Mouse (Mus musculus) kidney, postnatal 25 days (tissue): ENCODE results near the gene Atad5.
"Not testable (repeated sequence)": the region's sequence is repeated elsewhere in the genome, so short reads cannot be mapped to it uniquely, and the experiment has no call there.

Experiments
- DNase-seq, 2 experiments: peaks; one replicate each; pipeline ENCODE4 v3.0.0; 2021; ENCODE audit warnings: mixed read lengths in 2 of 2

Gene Atad5

DNA sequence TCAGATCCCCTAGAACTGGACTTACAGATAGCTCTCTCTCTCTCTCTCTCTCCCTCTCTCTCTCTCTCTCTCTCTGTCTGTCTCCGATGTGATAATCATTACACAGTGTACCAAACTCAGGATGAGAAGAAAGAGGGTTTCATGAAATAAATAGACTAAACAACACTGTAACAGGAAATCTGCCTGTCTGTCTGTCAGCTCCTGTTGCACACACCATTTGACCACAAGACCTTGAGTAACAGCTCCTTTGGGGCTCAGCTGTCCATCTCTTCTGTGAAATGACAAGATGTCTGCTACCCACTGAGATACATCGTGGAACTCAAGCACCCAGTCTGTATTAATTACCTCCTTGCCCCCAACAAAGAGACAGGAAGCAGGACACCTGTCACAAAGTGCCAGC lies 62.3 kb downstream of the Atad5 start:
- no peak for DNase-seq

DNA sequence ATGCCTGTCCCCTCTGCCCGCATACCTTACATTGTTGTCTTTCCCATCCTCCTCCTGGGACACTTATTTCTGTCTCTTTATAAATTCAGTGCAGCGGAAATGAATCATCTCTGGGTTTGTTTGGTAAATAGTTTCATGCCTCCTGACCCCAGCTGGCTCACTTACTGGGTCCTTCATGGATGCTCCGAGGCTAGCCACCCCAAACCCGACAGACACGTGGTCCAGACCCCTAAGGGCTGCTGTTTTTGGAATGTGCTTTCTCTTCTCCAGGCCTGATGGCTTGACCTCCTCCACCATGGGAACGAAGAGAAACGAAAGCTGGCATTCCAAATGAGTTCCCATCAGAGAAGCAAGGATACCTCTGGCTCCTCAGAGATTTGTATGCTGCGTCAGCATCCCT lies 63.2 kb downstream of the Atad5 start:
- DNase-seq: peak; percentile 48 to 68

DNA sequence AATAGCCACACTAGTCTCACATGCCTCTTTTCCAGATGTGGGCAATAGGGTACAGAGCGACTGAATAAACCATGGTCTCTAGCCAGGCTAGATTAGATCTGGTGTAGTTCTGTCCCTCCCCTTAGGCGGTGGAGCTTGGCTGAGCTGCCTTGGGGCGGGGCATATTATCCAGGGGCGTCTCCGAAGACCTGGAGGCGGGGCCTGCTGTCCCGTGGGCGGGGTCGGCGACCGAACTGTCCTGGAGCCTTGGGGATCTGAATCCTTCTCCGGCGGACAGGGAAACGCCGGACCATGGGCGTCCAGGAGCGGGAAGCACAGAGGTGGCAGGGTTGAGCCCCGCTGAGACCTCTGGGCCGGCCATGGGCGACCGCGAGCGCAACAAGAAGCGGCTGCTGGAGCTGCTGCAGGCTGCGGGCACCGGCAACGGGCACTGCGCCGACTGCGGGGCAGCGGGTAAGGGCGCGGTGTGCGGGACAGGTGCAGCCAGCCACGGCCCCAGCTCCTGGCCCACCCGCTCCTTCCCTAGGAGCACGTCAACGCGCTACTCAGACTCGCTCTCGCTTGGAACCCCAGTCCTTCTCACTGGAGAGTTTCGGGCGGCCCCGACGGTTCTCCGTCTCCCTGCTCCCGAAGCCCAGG lies 64.8 kb downstream of the Atad5 start, which contains the start of gene Adap2:
Adap2 (plus strand) TSS at position 249 of the 639 bp plus-strand sequence.
- peak; percentile 96 to 98 for DNase-seq

DNA sequence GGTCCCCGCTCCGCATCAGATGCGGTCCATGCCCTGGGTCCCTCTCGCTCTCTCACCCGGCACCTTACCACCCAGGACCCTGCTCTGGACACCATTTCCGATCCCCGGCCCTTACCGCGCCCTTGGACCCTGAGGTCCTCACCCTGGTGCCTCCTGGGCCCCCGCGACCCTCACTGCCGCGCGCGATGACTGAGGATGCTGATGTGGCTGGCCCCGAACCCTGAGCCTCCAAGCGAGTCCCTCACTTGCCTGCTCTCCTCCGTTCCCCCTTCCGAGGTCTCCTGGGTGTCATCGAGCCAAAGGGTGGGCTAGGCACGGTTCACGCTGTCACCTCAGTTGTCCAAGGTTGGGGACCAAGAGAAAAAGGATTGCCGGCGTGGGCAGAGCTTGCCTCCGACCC lies 65.3 kb downstream of the Atad5 start:
- no peak for DNase-seq

DNA sequence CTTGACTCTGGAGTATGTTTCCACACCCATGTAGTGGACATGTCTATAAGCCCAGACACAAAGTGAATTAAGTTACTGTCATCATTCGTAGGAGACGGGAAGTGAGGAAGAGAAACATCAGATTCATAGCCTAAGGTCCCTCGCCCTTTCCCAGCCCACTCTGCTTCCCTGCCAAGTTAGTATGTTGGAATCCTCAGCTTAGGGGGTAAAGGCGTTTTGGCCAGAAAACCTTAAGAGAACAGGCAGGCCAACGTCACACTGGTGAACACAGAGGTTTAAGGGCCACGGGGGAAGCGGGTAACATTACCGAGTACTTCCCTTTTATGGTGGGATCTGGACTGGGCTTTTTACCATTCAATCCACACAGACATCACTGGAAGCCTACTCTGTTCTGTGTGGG lies 66.3 kb downstream of the Atad5 start:
- DNase-seq: no peak

DNA sequence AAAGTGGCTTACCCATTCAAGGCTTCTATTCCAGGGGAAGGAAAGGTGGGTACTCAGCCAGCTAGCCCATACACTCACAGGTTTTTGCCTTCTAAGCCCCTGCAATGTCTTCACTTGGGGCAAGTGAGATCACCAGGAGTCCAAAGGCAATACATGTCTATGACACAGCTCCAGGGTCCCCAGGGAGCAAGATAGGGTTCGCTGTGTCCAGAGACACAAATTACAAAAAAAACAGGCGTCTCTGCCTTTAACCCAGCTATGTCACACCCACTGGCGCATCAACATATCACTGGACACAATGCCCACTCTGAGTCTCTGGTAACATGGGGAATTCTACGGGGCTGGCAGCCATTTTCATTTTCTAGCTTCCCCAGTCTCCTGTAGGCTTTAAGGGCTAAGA lies 66.8 kb downstream of the Atad5 start:
- DNase-seq: no peak

DNA sequence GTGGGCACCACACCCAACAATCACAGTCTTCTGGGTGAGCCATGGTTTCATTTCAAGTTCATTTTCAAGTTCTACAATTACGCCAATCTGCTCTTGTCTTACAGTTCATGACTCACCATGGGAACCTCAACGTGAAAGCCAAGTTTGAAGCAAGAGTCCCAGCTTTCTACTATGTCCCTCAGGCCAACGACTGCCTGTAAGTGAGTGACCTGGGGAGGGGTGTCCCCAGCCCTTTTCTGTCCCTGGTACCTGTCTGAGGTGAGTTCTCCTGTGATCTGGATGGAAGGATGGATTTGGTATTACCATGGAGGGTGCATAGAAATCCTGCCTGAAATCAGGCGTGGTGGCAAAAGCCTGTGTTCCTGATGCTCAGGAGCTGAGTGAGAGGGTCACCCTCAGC lies 67.6 kb downstream of the Atad5 start:
- no peak for DNase-seq

DNA sequence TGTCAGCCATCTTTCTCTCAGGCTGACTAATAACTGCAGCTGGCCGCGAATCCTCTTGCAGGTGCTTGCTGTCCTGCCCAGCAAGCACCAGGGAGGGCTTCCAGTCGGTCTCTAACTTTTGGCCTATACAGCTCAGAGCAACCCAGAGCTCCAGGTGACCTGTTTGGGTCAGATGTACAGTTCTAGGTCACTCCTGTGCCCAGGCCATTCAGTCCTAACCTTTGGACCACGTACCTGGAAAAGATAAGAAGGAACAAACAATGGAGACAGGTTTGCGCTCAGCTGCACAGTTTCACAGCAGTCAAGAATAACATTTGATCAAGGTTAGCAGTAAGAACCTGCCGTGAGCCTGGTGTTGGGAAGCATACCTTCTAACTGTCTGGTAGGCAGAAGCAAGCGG lies 69.8 kb downstream of the Atad5 start:
- no peak for DNase-seq

DNA sequence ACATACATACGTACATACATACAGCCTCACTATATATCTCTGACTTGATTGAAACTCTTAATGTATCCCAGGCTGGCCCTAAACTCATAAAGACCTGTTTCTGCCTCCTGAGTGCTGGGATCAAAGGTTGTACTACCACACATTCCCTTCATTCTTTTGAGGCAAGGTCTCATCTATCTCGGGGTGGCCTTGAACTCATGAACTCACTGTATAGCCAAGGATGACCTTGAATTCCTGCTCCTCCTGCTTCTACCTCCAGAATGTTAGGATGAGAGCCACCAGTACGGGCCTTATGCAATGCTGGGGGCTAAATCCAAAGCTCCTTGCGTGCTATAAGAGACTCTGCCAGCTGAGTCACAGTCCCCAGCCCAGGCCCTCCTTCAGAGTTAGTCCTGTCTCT lies 71.8 kb downstream of the Atad5 start:
- no peak for DNase-seq

DNA sequence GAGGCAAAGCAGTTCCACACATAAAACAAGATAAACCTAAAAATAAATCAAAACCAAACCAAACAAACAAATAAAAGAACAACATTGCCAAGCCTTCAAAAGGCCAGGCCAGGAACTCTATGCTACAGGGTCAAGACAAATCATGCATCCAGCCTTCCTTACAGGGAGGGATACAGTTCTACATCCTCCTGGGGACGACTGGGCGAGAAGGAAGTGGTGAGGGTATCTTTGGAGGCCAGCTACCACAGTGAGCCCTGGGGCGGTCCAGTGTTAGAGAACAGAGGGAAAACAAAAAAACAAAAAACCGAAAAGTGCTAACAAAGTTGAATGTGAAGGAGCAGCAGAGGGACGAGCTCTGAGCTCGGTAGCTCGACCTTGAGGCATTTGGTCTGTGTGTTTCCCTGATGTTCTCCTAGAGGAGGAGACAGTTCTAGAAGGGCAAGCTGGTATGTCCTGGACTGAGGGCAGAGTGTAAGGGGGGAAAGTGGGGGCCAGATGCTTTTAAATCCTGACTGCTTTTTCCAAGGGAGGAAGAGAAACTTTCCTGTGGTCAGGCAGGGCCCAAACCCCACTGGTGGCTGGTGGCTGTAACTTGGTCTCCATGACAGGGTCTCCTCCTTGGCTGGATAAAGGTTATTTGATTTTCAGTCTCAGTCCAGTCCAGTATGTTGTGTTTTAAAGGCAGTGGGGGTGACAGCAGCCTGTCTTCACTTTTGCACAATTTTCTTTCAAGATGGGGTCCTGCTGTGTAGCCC lies 74.3 kb downstream of the Atad5 start:
- DNase-seq: no peak

DNA sequence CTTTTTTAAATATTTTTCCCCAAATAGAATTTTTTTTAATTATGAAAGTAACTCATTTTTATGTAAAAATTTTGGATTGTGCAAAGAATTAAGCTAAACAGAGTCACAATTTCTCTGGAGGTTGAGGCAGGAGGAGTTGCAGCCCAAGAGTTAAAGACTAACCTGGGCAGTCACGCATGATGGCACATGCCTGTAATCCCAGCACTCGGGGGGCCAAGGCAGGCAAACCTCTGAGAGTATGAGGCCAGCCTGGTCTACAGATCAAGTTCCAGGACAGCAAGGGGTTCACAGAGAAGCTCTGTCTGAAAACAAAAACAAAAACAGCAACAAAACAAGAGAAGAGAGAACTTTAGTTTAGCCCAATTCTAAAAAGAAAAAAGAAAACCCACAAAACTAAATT lies 75.0 kb downstream of the Atad5 start:
- peak; percentile 73 to 86 for DNase-seq

DNA sequence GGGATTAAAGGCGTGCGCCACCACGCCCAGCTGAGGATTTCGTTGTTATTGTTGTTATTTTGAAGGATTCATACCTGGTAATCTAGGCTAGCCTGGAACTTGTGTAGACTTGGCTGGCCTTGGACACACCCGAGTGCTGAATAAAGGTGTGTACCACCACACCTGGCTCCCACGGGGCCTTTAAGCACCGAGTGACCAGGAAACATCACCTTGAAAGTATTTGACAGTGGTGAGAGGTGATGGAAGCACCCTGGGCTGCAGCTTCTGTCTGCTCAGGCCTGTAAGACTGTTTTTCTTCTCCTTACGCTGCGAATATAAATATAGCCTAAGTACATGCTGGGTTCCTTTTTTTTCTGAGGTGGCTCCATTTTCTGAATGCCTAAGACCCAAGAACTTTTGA lies 78.9 kb downstream of the Atad5 start:
- DNase-seq: no peak

DNA sequence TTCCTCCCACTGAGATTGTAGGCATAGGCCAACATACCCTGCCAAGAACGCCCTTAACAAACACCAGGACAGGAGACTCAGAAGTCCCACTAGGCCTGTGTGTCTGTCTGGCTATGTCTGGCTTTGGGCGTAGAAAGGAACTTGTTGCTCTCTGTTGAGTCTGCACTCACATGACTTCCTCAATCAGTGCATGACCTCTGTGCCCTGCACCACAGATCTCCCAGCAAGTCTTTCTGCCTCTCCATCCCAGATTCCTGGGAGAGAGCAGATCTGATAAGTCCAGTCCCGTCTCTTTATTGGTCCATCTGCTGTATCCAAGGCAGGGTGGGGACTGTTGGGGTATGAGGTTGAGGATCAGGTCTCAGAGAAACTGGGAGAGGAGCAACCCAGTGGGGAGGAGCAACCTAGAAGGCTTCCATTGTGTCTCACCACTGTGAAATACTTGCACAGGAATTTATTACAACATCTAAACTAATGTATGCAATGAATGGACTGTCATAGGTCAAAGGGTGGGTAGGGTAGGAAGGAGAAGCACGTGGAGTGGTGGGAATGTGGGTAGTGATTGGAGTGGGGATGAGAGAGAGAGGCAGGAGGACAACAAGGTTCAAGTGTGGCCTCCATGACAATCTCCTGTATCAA lies 79.5 kb downstream of the Atad5 start:
- peak in 1 of 2 experiments; percentile 57 for DNase-seq

DNA sequence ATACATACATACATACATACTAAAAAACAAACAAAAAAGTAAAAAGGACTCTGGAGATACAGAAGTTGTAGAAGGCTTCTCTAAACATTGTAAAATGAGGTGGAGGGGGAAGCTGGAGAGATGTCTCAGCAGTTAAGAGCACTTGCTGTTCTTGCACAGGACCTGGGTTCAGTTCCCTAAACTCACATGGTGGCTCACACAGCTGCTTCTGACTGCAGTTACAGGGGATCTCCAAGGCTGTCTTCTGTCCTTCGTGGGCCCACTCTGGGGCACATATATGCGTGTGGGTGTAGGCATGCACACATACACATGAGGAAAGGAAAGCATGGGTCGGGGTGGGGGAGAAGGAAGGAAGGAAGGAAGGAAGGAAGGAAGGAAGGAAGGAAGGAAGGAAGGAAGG lies 80.4 kb downstream of the Atad5 start:
- no peak for DNase-seq

DNA sequence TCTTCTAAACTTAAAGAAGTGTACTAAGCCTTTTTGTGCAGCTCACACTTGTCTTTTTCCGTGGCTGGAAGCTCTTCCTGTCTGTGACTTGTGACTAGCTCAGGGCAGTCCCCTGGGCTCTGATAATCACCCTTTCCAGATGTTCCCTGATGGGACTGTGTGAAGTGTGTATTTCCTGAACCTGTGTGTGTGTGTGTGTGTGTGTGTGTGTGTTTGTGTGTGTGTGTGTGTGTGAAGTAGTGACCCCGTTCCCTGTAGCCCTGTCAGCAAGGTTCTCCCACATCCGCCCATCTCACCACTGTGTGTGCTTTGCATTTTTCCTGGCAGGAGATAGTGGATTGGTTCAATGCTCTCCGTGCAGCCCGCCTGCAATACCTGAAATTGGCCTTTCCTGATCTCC lies 81.2 kb downstream of the Atad5 start:
- DNase-seq: no peak

DNA sequence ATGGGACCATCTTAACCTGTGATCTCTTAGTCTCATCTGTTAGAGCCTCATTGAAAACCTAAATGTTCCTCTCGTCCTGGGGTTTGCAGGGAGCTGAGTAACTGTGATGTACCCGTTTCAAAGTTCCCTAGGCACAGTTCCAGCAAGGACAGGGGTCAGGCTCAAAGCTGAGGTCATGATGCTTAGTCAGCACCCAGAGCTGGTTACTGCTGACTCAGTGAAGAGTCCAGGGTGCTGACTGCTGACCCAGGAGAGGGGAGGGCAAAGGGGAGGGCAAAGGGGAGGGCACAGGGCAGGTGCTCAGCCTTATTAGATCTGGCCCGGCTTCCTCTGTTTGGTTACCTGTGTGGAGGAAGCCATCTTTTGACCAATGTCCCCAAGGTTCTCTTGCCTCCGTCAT lies 82.7 kb downstream of the Atad5 start:
- DNase-seq: peak; percentile 88 to 93

DNA sequence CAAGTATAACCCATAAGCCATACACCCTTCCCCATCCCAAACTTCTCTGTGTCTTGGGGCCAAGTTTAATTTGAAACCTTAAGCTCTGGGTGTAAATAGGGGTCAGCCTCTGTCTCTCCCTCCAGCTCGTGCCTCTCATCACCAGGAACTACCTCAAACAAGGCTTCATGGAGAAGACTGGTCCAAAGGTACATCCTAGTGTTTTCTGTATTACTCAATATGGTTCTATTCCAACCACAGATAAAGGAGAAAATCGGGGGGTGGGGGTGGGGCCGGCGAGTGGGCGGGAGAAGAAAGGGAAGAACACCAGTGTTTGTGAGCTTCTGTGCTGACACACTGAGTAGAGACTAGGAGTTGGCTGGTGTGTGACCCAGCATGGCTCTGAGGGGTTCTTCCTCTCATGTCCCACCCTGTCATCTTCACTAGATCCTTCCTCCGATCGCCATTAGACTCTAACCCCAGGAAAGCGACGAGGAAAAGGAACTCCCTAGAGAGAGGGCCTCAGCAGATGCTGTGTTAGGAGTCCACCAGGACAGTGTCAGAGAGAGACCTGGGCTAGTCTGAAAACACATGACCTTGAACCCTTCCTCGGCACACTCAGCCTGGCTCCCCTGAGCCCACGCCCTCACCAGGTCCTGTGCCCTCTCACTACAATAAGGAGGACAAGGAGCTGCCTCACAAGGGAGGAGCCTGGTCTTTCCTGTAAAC lies 84.9 kb downstream of the Atad5 start:
- no peak for DNase-seq

DNA sequence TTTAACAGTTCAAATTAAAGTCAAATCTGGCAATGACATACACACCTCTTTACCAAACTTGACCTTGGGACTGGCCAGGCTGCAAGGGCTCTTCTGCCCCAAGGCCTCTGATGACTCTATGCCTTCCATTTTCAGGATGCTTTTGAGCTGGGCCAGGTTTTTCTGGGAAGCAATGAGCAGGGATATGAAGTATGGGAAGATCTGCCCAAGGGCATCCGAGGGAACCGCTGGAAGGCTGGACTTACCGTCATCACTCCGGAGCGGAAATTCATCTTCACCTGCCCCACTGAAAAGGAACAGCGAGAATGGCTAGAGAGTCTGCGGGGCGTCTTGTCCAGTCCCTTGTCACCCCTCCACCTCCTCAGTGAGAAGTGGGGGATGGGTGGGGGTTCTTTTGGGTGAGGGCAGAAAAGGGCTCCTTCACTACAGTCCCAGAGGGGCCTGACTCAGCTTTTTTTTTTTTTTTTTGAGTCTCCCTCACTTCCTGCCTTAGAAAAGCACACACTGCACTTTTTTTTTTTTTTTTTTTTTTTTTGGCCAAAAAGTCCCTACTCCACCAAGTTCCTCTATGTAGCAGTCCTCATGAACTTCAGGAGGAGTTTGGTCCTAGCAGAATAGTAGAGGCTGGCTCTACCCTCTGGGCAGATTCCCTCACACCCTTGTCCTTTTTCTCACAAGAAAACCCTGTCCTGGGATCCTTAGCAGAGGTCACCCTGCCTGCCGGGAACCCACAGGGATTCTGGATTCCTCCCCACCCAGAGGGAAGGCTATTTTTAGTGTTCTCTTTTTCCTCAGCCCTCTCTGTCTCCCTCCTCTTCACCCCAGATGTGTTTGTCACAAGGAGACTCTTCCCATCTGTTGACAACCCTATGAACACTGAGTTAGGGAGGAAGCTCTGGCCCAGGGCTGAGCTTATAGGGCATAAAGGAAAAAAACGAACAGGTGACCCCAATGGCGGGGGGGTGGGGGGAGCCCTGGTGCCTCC lies 88.0 kb downstream of the Atad5 start:
- DNase-seq: peak; percentile 44 to 71

DNA sequence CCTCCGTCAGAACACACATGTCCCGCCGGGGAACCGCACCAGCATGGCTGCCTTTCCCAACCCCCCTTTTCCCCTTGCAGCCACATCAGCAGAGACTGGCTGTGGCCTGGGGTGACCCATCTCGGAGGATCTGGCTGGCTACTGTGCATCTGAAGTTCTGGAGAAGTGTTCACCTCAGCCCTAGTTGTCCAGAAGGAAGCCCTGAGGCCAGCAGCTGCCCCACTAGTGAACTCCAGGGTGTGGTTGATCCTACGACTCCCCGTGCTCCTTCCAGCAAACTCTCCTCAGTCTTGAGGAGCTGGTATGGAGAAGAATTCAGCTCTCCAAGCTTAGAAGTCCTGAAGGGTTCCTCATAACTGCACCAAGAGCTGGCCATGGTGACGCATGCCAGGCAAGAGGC lies 89.1 kb downstream of the Atad5 start:
- DNase-seq: no peak

DNA sequence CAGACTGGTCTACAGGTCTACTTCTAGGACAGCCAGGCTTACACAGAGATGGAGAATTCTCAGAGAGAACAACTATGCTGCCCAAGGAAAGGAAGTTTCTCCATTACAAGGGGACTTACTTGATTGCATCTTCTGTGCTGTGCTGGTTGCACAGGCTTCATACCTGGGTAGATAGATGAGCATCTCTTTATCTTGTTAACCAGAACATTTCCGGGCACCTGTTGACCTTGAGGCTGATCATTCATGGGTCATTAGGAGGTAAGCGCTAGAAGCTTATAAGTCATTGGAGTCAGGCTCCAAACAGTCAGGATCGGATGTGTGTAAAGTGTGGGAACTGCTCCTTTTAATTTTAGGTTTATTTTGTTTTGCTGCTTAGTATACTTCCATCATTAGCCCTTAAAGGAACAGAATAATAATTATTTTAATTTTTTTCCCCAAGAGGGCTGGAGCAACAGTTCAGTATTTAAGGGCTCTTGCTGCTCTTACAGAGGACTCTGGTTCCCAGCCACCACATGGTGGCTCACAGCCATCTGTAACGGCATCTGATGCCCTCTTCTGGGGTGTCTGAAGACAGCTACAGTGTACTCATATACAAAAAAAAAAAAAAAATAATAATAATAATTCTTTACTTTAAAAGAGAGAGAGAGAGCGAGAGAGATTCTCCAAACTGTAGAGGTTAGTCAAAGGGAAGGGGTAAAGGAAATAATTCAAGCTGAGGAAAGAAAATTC lies 92.0 kb downstream of the Atad5 start:
- DNase-seq: no peak

DNA sequence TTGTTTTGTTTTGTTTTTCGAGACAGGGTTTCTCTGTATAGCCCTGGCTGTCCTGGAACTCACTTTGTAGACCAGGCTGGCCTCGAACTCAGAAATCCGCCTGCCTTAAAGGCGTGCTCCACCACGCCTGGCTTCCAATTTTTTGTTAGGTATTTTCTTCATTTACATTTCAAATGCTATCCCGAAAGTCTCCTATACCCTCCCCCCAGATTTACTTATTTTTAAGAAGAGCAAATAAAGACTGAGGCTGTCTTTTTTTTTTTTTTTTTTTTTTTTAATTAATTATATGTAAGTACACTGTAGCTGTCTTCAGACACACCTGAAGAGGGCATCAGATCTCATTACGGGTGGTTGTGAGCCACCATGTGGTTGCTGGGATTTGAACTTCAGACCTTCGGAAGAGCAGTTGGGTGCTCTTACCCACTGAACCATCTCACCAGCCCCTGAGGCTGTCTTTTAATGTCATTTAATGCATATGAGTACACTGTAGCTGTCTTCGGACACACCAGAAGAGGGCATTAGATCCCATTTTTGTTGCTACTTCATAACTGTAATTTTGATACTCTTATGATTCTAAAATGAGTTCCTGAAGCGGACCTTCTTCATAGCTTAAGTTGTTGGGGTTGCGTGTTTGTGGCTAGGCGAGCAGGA lies 94.0 kb downstream of the Atad5 start:
- not testable (repeated sequence) for DNase-seq
